Comparison of ENCODE assay signal across 10 mouse cellular contexts in the genomic region with DNA sequence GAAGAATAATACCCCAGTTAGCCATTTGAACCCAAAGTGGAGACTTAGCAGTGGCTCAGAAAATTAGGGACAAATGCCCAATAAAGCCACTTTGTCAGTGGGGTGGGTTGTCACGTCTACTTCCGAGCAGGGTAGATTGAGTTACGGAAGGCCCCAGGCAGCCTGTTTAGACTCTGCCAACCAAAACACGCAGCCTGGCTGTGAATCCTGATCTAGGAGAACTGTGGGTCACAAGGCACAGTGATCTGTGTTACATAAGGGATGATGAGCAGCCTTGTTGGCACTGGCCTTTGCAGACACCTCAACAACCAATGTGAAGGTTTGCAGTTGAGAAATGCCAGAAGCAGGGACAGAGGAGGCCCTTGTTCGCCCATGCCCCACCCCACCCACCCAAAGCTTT.
DNase-seq lines count a peak whose midpoint lies in the region; ATAC-seq and TF ChIP-seq lines count a peak whose summit lies in the region.
"Had no signal": no experiment of that assay in that cellular context is flagged by ENCODE, and none has a peak within 500 bp of the region (broad histone marks: within the 10 kb centered on the region; RNA-seq: fewer than 3 reads in every experiment).

No protein-coding gene starts in this region.

- H3K27me3 ChIP-seq in heart, embryonic 11.5 days (ENCODE audit: control insufficient read depth, insufficient read depth, low read length) = no peaks in the 10 kb centered on the region
- H3K27me3 ChIP-seq in midbrain, embryonic 11.5 days (ENCODE audit: control insufficient read depth, insufficient read depth, low read length) = no peaks in the 10 kb centered on the region
- H3K27me3 ChIP-seq in midbrain, postnatal 0 days (ENCODE audit: insufficient read depth, low read length) = no peaks in the 10 kb centered on the region
- H3K27me3 ChIP-seq: megakaryocyte, embryonic 14.5 days had no signal

- intact Hi-C loops in gastrocnemius, postnatal 14 days (cut with DNase I; ENCODE audit: low total_unique reads) = loop anchor here (10.0 kb wide), 1 partner anchor 133 kb away; no protein-coding TSS in a partner anchor

- no peak for ATAC-seq in heart, embryonic 11.5 days (replicated peaks; ENCODE audit: insufficient number of reproducible peaks, low FRiP score, low TSS enrichment)
- ATAC-seq in midbrain, embryonic 11.5 days (ENCODE audit: low FRiP score) = no peak
- ATAC-seq in midbrain, postnatal 0 days (ENCODE audit: low FRiP score) = no peak
- ATAC-seq: intestine, postnatal 0 days had no signal

- TF ChIP-seq CTCF in midbrain, postnatal 0 days (IDR thresholded peaks at IDR 0.05) = no peak

- H3K4me2 ChIP-seq in heart, embryonic 11.5 days = no peak overlapping the region
- no peak overlapping the region for H3K4me2 ChIP-seq in midbrain, embryonic 11.5 days
- H3K4me2 ChIP-seq in midbrain, postnatal 0 days (ENCODE audit: low read depth, low read length, poor library complexity, severe bottlenecking) = no peak overlapping the region

- peaks cover 20% of the 10 kb centered on the region for H3K4me1 ChIP-seq in heart, embryonic 11.5 days (ENCODE audit: control insufficient read depth, insufficient read depth, low read length)
- H3K4me1 ChIP-seq in midbrain, embryonic 11.5 days (ENCODE audit: control insufficient read depth, insufficient read depth, low read length) = no peaks in the 10 kb centered on the region
- no peaks in the 10 kb centered on the region for H3K4me1 ChIP-seq in midbrain, postnatal 0 days (ENCODE audit: insufficient read depth, low read length)

- H3K27ac ChIP-seq in heart, embryonic 11.5 days (ENCODE audit: low read depth, low read length) = no peak overlapping the region
- no peak overlapping the region for H3K27ac ChIP-seq in midbrain, embryonic 11.5 days (ENCODE audit: low read depth, low read length)
- no peak overlapping the region for H3K27ac ChIP-seq in midbrain, postnatal 0 days (ENCODE audit: low read depth, low read length)

- 56% methylated on average over 5 of the region's 5 CpGs for WGBS in heart, embryonic 11.5 days (ENCODE audit: insufficient replicate concordance)
- 80% methylated on average over 5 of the region's 5 CpGs for WGBS in midbrain, embryonic 11.5 days
- WGBS in midbrain, postnatal 0 days = 75% methylated on average over 5 of the region's 5 CpGs

- peak; percentile 97 for DNase-seq in heart, adult 11 months
- DNase-seq in midbrain, embryonic 11.5 days (ENCODE audit: low spot score, missing footprints) = peak; percentile 45
- no peak for DNase-seq in midbrain, postnatal 0 days (ENCODE audit: low spot score)
- peak; percentile 30 for DNase-seq in gastrocnemius, postnatal 14 days
- no peak for DNase-seq in thymus, adult 18-20 months
- DNase-seq in testis, postnatal 10 days (ENCODE audit: low spot score) = no peak
- DNase-seq: thymus, postnatal 14 days had no signal

- no peaks in the 10 kb centered on the region for H3K36me3 ChIP-seq in heart, embryonic 11.5 days (ENCODE audit: control insufficient read depth, insufficient read depth, low read length)
- H3K36me3 ChIP-seq in midbrain, embryonic 11.5 days (ENCODE audit: control insufficient read depth, insufficient read depth, low read length) = no peaks in the 10 kb centered on the region
- no peaks in the 10 kb centered on the region for H3K36me3 ChIP-seq in midbrain, postnatal 0 days (ENCODE audit: insufficient read depth, low read length)

- H3K9me3 ChIP-seq in heart, embryonic 11.5 days (replicated peaks; ENCODE audit: control insufficient read depth, low read length) = no peaks in the 10 kb centered on the region
- no peaks in the 10 kb centered on the region for H3K9me3 ChIP-seq in midbrain, embryonic 11.5 days (ENCODE audit: control insufficient read depth, low read length)
- H3K9me3 ChIP-seq in midbrain, postnatal 0 days (ENCODE audit: low read length) = no peaks in the 10 kb centered on the region

- no peak overlapping the region for H3K4me3 ChIP-seq in heart, embryonic 11.5 days (ENCODE audit: low read depth, low read length)
- H3K4me3 ChIP-seq in midbrain, embryonic 11.5 days (ENCODE audit: low read depth, low read length) = no peak overlapping the region
- H3K4me3 ChIP-seq in midbrain, postnatal 0 days (ENCODE audit: low read depth, low read length) = no peak overlapping the region
- H3K4me3 ChIP-seq: megakaryocyte, embryonic 14.5 days had no signal

- no peak overlapping the region for H3K9ac ChIP-seq in heart, embryonic 11.5 days (ENCODE audit: low read depth, low read length)
- no peak overlapping the region for H3K9ac ChIP-seq in midbrain, embryonic 11.5 days (ENCODE audit: low read length)
- H3K9ac ChIP-seq in midbrain, postnatal 0 days (replicated peaks; ENCODE audit: low read length, poor library complexity, severe bottlenecking) = no peak overlapping the region

Comparison
In these comparisons a context has a peak if more than half of its experiments do, and no peak if none do; other contexts are left out.
1. DNase-seq: peak in heart, adult 11 months (single experiment), midbrain, embryonic 11.5 days (single experiment) and gastrocnemius, postnatal 14 days (single experiment); none in midbrain, postnatal 0 days (single experiment), thymus, adult 18-20 months (0 of 2) and testis, postnatal 10 days (single experiment).